Mouse (Mus musculus): ENCODE measurements at regions not wholly inside any gene's neighbourhood (a gene's known extent, or its start where the extent isn't known, plus 50 kb on each side); places are given as distances from the start of the nearest gene placed in this dataset.

DNA sequence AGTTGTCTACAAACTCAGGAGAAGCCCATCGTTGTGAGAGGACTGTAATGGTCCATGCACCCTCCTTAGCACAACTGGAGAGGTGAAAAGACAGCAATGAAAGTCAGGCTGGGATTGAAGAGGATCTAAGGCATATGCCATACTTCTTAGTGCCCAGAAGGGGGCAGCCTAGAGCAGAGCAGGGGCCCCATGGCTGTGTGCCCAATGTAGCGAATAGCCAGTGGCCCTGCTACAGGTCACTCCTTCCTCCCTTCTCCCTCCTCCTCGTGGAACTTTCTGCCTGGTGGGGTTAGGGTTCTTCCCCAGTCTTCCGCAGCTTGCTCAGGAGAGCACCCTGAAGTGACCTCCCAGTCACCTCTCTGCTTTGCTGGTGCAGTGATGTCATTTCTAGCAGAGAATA is 131.8 kb upstream of the Topaz1 start:
- peak; percentile 58 for ATAC-seq (replicated peaks; ENCODE audit: poor library complexity)

DNA sequence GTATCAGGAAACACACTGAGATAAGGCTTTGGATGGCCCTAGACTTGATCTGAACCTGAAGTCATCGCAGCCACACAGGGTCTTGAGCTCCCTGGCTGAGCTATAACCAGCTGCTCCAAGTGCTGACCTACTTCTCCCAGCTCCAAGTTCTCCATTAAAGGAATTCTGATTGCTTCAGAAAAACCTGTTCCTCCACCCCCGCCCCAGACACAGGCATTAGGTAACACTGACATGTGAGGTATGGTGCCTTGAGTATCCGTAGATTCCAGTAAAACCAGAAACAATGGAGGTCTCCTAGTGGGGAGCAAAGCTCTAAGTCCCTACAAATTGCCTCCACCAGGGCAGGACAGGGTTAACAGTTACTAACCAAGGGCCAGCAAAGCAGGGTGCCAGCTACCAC is 129.4 kb upstream of the Topaz1 start:
- no peak for ATAC-seq (replicated peaks; ENCODE audit: poor library complexity)

DNA sequence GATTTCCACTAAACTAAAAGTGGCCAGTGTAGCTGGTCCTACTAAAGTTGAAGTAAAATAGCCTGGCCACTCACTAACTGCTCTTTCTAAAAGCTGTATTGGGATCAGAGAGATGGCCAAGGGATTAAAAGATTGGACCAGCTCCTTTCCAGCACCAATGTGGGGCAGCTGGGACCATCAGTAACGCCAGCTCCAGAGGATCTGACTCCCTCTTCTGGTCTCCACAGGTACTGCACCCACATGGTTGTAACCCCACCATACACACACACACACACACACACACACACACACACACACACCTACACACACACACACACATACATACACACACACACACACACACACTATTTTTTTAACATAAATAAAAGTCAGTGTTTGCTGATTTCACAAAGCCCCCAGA is 122.1 kb upstream of the Topaz1 start:
- ATAC-seq (replicated peaks; ENCODE audit: poor library complexity): no peak

DNA sequence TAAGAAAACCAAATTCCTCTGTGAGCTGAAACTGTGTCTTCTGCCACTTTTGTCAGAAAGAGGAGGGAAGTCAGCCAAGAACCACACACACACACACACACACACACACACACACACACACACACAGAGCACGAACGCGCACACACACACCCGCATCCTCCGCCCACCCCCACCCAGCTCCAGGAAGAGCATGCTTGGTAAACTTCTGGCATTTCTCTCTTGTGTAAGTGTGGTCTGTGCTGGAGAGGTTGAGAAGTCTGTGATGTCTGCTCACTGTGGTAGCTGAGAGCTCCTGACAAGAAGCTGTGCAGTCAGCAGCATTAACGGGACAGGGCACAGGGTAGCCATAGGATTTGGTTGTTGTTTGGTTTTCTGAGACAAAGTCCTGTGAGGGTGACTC is 120.8 kb upstream of the Topaz1 start:
- no peak for ATAC-seq (replicated peaks; ENCODE audit: poor library complexity)

DNA sequence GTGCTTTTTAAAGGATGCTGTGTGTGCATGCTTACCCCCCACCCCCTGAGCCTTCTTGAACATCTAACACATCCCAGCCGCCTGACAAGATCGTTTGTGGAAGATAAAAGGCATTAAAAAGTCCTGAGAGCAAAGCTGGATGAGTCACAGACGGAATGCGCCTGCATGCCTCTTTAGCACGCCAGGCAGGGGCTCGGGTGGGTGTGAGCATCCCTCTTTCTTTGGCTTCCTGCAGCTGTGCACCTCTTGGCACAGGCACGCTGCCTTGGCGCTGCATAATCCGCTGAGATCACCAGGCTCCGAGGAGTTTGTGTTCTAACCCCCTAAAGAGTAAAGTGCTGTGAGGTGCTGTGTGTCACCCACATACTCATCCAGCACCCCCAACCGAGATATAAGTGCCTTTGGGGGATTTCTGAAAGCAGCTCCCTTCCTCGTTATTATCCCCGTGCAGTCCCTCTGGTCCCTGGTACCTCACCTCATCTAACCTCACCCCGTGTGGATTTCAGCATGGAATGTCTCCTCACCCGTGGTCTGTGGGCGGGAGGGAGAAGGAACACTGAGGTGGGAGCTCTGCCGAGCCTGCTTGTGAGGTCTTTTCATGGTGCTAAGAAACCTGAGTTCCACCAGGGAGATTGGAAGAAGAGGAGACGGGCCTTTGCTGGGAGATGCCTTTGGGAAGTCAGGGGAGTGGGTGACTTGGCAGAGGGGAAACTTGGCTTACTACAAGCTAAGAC is 117.8 kb upstream of the Topaz1 start:
- ATAC-seq (replicated peaks; ENCODE audit: poor library complexity): no peak

DNA sequence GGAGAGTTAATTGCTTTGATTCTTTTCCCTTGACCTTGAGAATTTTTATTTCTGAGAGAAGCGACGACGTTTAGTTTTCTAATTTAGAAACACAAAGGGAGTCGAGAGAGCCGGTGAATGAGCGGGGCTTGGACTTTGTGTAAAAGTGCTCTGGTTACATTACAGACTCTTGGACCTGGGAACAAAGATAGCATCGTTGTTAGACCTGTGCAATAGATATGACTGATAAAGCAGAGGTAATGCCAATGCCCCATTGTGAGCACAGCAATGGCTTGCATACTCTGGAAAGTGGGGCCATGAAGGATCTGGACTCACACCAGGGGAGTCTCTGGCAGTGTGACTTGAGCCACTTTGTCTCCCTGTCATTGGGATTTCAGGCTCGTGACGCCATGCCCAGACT is 115.4 kb upstream of the Topaz1 start:
- ATAC-seq (replicated peaks; ENCODE audit: poor library complexity): no peak

DNA sequence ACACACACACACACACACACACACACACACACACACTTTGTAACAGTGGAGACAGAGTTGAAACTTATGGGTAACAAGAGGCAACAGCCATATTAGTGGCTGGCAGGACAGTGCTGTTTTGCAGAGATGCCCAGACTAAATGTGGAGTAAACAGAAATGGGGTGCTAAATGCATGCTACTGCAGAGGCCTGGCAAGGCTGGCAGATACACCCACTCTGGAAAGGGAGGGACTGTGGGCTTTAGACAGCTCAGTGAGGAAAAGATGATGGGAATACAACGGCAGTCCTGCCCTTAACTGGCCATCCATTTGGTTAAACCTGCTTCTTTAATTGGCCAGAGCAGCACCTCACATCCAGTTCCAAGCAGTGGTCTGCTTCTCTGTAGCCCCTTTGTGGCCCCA is 113.7 kb upstream of the Topaz1 start:
- no peak for ATAC-seq (replicated peaks; ENCODE audit: poor library complexity)

DNA sequence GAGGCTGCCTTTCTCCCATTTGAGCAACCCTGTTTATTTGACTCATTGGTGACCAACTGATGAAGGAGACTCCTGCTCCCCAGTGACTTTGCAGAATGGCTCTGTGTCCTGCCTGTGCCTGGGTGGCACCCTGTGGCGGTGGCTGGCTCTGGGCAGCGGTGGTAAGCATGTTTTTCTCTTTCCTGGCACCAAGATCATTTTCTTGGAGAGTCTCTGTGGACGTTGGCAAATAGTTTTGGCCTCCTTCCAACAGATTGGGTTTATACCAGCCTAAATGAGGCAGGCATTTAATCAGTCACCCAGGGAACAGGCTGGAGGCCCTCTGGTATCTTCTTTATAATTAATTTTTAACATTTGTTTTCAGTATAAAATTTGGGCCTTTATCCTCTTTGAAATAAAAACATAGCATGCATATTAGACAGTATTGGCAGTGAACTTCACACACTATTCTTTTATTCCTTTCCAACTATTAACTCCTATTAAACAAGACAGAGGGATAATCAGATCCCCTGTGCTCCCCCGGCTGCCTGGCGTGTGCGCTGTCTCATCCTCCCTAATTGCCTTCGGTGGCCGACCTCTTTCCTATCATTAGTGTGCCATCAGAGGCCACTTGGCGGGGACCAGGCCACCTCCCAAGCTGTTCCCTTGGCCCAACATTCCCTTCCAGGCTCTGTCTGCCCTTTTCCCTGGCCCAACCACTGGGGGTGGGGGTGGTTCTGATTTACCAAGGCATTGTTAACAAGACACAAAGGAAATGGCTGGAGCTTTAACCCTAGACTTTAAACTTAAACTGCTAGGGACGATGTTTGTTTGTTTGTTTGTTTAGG is 111.8 kb upstream of the Topaz1 start:
- no peak for ATAC-seq (replicated peaks; ENCODE audit: poor library complexity)

DNA sequence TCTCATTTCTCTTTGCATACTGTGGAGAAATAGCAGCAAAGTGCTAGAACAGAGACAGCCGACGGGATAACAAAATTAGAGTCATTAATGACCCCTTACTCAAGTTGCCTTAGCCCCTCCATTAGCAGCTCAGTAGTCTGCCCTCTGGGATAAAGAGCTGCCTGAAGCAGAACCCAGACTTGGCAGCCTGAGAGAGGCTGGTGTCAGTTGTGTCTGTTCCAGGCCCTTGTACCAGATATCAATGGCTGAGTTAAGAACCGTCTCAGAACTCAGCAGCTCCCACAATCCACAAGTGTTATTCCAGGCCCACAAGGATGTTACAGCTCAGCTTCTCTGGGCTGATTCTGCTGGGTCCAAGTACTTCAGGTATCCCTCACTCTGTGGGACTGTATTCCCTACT is 109.6 kb upstream of the Topaz1 start:
- no peak for ATAC-seq (replicated peaks; ENCODE audit: poor library complexity)

DNA sequence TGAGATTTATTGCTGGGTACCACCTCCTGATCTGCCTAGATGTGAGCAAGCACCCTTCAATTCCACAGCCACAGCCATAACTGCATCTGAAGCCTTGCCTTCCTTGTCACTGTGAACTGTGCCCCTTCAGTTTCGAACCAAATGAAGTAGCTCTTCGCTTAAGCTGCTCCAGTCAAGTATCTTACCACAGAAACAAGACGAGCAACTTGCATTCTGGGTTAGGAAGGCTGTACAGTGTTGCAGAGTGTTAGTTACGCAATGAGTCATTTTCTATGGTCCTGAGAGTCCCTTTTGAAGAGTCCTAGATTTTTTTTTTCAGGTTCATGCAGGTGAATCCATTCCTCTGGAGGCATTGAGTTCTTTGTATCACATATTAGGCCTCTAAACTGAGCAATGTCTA is 107.9 kb upstream of the Topaz1 start:
- no peak for ATAC-seq (replicated peaks; ENCODE audit: poor library complexity)

DNA sequence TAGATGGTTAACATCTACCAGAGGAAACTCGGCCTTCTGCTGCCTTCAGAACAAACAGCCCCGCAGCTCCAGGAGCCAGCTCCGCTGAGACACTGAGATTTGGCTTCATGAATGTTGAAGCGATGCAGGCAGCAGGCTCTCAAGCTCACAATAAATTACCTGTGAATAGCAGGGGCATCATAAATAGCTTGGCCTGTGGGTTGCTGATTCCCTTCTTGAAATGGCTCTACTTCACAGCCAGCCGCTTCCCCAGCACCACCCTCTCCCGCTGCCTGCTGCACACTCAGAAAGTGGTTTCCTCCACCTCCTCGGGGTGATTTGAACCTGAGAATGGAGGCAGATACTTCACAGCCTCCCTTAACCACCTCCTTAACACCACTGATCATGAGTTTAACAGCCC is 104.2 kb upstream of the Topaz1 start:
- ATAC-seq (replicated peaks; ENCODE audit: poor library complexity): no peak

DNA sequence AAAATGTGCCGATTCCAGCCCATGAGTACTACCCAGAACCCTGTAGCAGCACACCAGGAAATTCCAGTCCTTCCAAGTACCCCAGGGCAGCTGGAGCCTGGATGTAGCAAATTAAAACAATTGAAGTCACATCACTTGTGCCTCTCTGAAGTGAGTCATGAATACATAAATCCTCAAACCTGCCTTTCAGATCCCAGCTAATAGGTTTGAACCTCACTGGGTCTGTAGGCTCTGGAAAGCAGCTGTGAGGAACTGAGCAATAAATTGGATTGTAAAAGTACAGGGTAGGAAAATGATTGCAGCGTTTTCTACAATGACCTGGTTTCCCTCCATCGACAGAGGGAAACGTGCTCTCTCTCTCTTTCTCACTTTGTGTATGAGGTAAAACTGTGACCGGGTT is 101.6 kb upstream of the Topaz1 start:
- no peak for ATAC-seq (replicated peaks; ENCODE audit: poor library complexity)

DNA sequence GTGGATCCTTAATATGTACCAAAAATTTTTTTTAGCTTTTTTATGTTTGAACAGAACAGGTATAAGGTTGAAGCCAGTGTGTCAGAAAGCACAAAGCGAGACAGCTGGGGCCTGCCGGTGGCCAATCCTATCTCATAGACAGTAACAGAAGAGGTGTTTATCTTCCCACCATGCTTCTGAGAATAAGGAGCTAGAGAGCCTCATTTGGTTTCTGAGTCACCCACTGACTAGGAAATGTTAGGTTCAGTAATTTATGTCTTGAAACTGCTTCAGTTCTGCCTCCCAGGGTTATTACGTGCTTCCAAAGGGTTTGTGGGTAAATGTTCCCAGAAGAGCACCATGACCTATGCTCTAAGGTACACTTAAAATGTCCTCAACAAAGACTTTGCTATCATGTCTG is 96.3 kb upstream of the Topaz1 start:
- no peak for ATAC-seq (replicated peaks; ENCODE audit: poor library complexity)

DNA sequence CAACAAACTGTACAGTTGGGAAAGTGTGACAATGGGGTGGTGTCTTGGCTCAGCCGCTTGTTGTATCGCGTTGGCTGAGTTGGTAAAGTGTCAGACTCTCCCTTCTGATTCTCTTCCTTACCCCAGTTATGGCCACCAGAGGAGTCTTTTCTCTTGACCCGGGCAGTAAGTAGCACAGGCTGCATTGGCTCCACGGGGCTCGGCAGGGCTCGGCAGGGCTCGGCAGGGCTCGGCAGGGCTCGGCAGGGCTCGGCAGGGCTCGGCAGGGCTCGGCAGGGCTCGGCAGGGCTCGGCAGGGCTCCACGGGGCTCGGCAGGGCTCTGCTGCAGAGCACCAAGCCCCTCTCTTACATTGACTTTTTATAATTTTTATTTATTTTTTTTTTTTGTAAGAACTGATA is 91.6 kb upstream of the Topaz1 start:
- peak; percentile 58 for ATAC-seq (replicated peaks; ENCODE audit: poor library complexity)

DNA sequence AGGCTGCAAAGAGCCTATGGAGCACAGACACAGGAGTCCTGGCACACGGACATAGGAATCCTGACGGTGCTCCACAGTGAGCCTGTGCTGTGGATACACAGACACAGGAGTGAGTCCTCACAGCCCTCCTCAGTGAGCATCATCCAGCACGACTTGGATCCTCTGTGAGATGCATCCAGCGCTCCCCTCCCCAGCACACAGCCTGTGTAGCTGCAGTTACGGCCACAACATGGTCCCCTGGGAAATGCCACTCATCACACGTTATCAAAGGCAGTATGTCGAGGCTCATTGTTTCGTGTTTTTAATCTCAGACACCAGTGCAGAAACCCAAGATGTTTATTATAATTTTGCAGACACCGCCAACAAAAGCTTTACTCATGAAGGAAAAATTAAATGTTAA is 87.1 kb upstream of the Topaz1 start:
- ATAC-seq (replicated peaks; ENCODE audit: poor library complexity): no peak

DNA sequence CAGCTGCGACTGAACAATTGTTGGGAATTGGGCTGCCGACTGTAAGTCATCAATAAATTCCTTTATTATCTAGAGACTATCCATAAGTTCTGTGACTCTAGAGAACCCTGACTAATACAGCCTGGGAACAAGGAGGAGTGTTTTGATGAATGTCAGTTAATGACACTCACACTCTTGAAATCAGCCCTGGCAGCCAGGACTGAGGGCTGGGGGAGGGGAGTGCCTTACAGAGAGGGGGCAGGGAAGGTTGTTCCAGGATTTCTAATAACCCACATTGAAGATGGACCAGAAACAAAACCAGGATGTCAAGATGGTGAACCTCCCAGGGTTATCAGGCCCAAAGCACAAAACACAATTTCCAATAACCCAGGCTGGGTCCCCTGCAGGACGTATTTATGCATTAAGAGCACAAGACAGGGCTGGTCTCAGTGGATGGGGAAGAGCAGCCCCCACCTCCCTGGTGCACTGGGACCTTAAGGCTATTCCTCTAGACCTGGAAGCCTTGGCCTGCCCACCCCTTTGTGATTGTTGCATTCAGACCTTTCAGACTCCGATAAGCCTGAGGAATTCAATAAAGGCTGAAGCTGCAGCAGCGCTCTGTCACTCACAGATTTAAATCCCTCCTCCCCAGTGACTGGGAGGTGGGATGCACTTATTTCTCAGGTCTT is 80.0 kb upstream of the Topaz1 start:
- no peak for ATAC-seq (replicated peaks; ENCODE audit: poor library complexity)

DNA sequence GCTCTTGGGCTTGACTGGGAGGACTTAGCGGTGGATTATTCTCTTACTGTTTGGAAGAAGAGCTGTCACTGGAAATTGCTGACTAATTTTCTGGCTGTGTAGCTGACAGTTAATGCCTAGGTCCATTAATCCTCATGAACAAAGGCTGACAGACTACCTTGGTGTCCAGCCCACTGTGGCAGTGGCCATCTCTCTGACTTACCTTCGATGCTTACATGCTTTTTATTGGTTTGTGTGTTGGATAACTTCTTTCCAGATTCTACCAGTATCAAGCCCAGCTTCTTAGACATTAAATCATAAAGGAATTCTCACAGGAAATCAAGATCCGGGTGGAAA is 79.5 kb upstream of the Topaz1 start:
- ATAC-seq (replicated peaks; ENCODE audit: poor library complexity): no peak

DNA sequence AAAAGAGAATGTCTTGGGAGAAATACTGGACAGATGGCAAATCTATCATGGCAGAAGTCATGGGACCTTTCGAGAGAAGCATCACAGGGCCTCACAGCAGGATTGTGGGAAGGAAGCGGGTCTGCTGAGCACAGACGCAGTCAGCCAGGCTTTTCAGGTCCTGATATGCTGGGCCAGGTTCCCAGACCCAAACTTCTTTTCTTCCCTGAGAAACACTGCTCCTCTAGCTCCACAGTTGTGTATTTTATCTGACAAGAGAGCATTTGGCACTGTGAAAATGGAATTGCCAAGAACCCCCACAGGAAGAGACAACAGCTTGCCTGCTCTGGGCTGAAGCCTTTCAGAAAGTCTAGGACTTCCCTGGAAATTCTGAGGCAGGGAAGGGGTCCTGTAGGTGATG is 73.4 kb upstream of the Topaz1 start:
- no peak for ATAC-seq (replicated peaks; ENCODE audit: poor library complexity)

DNA sequence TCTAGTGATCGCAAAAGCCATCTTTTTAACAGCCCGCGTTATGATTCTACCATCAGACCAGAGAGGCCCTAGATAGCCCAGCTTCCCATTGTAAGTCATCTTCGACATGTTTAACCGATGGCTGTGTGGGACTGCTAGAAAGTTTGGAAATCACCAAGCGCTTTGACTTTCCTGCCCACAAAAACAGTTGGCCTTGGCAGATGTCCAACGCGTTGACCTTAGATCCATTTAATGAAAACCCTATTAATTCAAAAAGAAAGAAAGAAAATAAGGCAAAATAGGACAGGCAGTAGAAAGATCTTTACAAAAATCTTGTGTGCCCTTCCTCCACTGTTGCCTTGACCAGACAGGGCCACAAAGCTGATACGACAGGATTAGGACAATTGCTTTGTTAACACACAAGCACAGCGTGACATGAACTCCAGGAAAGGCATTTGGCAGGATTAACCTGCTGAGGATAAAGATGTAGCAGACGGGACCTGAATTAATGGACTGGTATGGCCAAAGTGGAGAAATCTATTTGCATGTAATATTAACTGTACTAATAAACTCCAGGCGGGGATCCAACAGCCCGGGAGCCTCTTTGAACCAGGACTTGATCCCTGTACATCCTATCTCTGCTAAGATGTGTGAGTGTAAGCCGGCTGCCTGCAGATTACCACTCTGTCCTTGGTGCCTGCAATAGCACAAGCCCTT is 69.0 kb upstream of the Topaz1 start:
- ATAC-seq (replicated peaks; ENCODE audit: poor library complexity): no peak

DNA sequence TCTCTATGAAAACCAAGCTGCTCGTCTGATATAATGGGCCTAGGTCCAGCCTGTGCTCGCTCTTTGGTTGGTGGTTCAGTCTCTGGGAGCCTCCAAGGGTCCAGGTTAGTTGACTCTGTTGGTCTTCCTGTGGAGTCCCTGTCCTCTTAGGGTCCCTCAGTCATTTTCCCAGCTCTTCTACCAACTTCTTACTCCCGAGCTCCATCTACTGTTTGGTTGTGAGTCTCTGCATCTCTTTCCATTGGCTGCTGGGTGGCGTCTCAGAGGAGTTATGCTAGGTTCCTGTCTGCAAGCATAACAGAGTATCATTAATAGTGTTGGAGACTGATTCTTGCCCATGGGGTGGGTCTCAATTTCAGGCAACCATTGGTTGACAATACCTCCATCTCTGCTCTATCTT is 60.0 kb upstream of the Topaz1 start:
- no peak for ATAC-seq (replicated peaks; ENCODE audit: poor library complexity)

DNA sequence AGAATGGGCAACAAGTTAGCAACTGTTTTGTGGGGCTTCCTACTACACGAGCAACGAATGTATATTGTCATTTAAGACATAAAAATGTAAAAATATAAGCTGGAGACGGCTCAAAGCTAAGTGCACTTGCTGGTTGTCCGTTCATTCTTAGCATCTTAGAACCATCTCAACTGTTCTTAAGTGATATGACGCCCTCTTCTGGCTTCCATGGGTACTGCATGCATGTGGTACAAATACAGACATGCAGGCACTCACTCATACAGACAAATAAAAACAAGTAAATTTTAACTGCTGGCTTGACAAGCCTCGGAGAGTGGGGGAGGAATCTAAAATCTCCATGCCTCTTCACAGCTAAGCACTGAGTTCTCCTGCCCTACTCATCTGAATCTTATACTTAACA is 55.3 kb upstream of the Topaz1 start:
- no peak for ATAC-seq (replicated peaks; ENCODE audit: poor library complexity)

DNA sequence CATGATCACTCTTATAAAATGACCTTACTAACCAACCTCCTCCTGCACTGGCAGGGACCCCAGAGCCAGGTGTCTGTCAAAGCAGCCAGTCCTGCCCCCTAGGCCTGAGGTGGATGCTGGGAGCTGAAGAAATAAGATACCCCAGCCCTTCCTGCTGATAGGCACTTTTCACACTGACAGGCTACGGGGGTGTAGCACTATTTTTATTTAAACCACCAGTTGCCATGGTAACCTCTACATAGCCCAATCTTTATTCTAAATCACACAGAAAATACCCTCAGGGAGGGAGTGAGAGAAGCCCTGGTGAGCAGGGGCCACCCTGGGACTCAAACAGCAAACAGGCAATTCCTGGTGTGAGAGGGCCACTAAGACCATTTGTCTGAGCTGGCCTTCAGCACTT is 51.4 kb upstream of the Topaz1 start:
- no peak for ATAC-seq (replicated peaks; ENCODE audit: poor library complexity)
